Mouse (Mus musculus) layer of hippocampus, postnatal 10 days (tissue): ENCODE results near the gene Syt6. TPM values are rescaled to one million over a fixed set of nuclear protein-coding genes. Genes with fewer than 3 reads are reported as not detected.

Source experiments
- DNase-seq, 2 experiments: peaks; one replicate each; pipeline ENCODE4 v3.0.0; 2021; ENCODE audit warnings: low spot score in 2 of 2
- total RNA-seq, 2 experiments: library from RNA; stranded (reverse); gene quantifications; 2 replicates each; pipeline ENCODE4 v1.2.3; 2021

Gene Syt6
- total RNA-seq, 2 experiments from 2014 or later, result 6.3 to 8.1 TPM

- DNase-seq, result no peak
Observed at GRCm38 (mm10) chr3:103597586-103597985, 22.6 kb downstream of the Syt6 start.

- no peak for DNase-seq
Observed at GRCm38 (mm10) chr3:103601011-103601410, 26.0 kb downstream of the Syt6 start.

- DNase-seq, result no peak
Observed at GRCm38 (mm10) chr3:103601561-103601960, 26.5 kb downstream of the Syt6 start.

- no peak for DNase-seq
Observed at GRCm38 (mm10) chr3:103606045-103606597, 31.1 kb downstream of the Syt6 start.

GRCm38 (mm10) chr3:103606660-103607595, 31.9 kb downstream of the Syt6 start:
- no peak for DNase-seq

- no peak for DNase-seq
Observed at GRCm38 (mm10) chr3:103610231-103610630, 35.2 kb downstream of the Syt6 start.

GRCm38 (mm10) chr3:103612636-103613355, 37.8 kb downstream of the Syt6 start:
- DNase-seq, result peak; percentile 33 to 43

GRCm38 (mm10) chr3:103615621-103616020, 40.6 kb downstream of the Syt6 start:
- DNase-seq, result no peak

- DNase-seq, result no peak
Observed at GRCm38 (mm10) chr3:103616981-103617380, 42.0 kb downstream of the Syt6 start.

GRCm38 (mm10) chr3:103620101-103620500, 45.1 kb downstream of the Syt6 start:
- DNase-seq, result no peak

- no peak for DNase-seq
Observed at GRCm38 (mm10) chr3:103623893-103624470, 49.0 kb downstream of the Syt6 start.

- no peak for DNase-seq
Observed at GRCm38 (mm10) chr3:103624591-103625051, 49.6 kb downstream of the Syt6 start.

- no peak for DNase-seq
Observed at GRCm38 (mm10) chr3:103625169-103625568, 50.1 kb downstream of the Syt6 start.

GRCm38 (mm10) chr3:103626481-103626880, 51.5 kb downstream of the Syt6 start:
- DNase-seq, result no peak

- no peak for DNase-seq
Observed at GRCm38 (mm10) chr3:103627661-103628060, 52.6 kb downstream of the Syt6 start.

- DNase-seq, result no peak
Observed at GRCm38 (mm10) chr3:103633124-103633523, 58.1 kb downstream of the Syt6 start.

- no peak for DNase-seq
Observed at GRCm38 (mm10) chr3:103633831-103634230, 58.8 kb downstream of the Syt6 start.

GRCm38 (mm10) chr3:103634256-103634655, 59.2 kb downstream of the Syt6 start:
- DNase-seq, result no peak

GRCm38 (mm10) chr3:103637641-103638040, 62.6 kb downstream of the Syt6 start:
- no peak for DNase-seq

GRCm38 (mm10) chr3:103640226-103640803, 65.3 kb downstream of the Syt6 start:
- DNase-seq, result no peak

- no peak for DNase-seq
Observed at GRCm38 (mm10) chr3:103641301-103641700, 66.3 kb downstream of the Syt6 start.
